Mouse (Mus musculus) E14TG2a.4 (cell line): ENCODE measurements around the gene Wdr18.

ENCODE experiments used
- H3K27me3 ChIP-seq: 2 replicates; pipeline ENCODE4 v1.6.1; 2014; ENCODE audit warnings: low read length, control low read depth; ENCODE audit not compliant: insufficient read depth
- H3K36me3 ChIP-seq: 2 replicates; pipeline ENCODE4 v1.6.1; 2014; ENCODE audit warnings: low read length, control low read depth; ENCODE audit not compliant: insufficient read depth
- H3K4me1 ChIP-seq: replicated peaks from 2 replicates; pipeline ENCODE4 v1.6.1; 2014; ENCODE audit warnings: low read depth, low read length, control low read depth
- H3K4me3 ChIP-seq: replicated peaks from 2 replicates; pipeline ENCODE4 v1.5.1; 2014; ENCODE audit warnings: mild to moderate bottlenecking, low read length
- H3K9me3 ChIP-seq: 2 replicates; pipeline ENCODE4 v1.6.1; 2014; ENCODE audit warnings: low read length, control low read depth
- CTCF ChIP-seq: conservative IDR thresholded peaks from 2 replicates; pipeline ENCODE4 v1.5.1; 2014; ENCODE audit warnings: low read length
- NANOG ChIP-seq: IDR thresholded peaks from 2 replicates; pipeline ENCODE4 v1.6.1; 2014; ENCODE audit warnings: borderline replicate concordance, low read length, mixed read lengths
- POU5F1 ChIP-seq: IDR thresholded peaks from 2 replicates; pipeline ENCODE4 v1.6.1; 2014; ENCODE audit warnings: low read length, borderline replicate concordance

Wdr18 gene

DNA sequence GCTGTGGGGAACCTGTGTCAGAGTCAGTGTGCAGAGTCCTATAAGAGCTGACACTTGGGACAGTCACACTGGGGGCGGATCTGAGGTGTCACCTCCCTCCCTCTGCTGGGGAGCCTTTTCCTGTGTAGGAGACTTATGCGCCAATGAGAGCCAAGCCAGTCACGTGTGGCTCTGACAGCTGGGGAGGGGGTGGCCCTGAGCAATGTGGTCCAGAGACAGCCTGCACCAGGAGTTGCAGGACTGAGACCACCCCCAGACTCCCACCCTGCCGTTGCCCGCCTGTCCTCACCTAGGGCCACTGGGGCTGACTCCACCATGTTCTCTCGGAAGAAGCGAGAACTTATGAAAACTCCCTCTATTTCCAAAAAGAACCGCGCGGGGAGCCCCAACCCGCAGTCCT is 56.6 kb downstream of the Wdr18 start, which contains the start of gene Arhgap45:
TSS of gene Arhgap45 (plus strand) at position 143 of the 400 bp plus-strand sequence.
- no peaks in the 10 kb centered on the region for H3K9me3 ChIP-seq
- peak within 1 kb of the TSS; percentile 58; the same call in 1 of the 2 replicates for H3K4me3 ChIP-seq
- H3K36me3 ChIP-seq = peaks cover 19% of the 10 kb centered on the region
- H3K4me1 ChIP-seq = peaks cover 96% of the 10 kb centered on the region
- no peak for TF ChIP-seq NANOG
- TF ChIP-seq POU5F1 = no peak
- no peak for TF ChIP-seq CTCF
- peaks cover 34% of the 10 kb centered on the region for H3K27me3 ChIP-seq

DNA sequence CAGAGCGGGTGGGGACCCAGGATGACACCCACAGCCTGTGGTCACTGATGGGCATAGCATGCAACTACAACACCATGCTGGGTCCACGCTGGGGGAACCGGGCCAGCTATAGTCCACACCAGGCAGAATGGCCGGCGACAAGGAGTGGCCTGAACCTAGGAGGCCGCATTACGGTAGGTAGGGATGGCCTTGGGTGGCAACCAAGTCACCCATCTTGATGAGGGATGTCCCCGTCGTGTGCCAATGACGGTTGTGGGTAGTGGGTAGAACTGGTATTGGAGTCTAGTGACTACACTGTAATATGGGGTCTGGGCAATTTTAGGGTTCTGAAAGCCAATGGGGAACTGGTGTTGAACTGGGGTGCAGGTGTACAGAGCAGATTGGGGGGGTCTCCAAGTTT is 57.0 kb downstream of the Wdr18 start:
- peaks cover 34% of the 10 kb centered on the region for H3K27me3 ChIP-seq
- H3K4me1 ChIP-seq = peaks cover 96% of the 10 kb centered on the region
- H3K36me3 ChIP-seq = peaks cover 16% of the 10 kb centered on the region
- no peak for TF ChIP-seq NANOG
- TF ChIP-seq CTCF = no peak
- no peak for TF ChIP-seq POU5F1
- no peaks in the 10 kb centered on the region for H3K9me3 ChIP-seq
- peak overlapping the region; percentile 23; the same call in 1 of the 2 replicates for H3K4me3 ChIP-seq

DNA sequence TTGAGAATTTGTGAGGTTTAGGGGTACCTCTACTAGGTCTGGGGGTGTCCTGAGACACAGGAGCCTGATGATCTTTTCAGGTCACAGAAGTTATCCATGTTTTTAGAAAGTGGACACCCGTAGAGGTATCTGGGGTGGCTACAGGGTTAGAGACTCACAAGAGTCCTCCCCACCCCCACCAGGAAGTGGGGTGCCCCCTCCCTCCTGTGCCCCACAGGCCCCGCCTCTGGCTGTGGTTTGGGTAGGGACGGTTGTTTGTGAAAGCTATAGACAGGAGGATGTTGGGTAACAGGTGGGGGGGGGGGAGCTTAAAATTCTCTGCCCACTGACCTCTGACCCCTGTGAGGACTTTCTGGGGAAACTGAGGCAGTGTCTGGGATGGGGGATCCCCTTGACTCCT is 57.4 kb downstream of the Wdr18 start:
- H3K36me3 ChIP-seq = peaks cover 16% of the 10 kb centered on the region
- TF ChIP-seq NANOG (no peak), CTCF (no peak), POU5F1 (no peak)
- peak overlapping the region; percentile 58 for H3K4me3 ChIP-seq
- H3K27me3 ChIP-seq = peaks cover 31% of the 10 kb centered on the region
- peaks cover 96% of the 10 kb centered on the region for H3K4me1 ChIP-seq
- no peaks in the 10 kb centered on the region for H3K9me3 ChIP-seq

DNA sequence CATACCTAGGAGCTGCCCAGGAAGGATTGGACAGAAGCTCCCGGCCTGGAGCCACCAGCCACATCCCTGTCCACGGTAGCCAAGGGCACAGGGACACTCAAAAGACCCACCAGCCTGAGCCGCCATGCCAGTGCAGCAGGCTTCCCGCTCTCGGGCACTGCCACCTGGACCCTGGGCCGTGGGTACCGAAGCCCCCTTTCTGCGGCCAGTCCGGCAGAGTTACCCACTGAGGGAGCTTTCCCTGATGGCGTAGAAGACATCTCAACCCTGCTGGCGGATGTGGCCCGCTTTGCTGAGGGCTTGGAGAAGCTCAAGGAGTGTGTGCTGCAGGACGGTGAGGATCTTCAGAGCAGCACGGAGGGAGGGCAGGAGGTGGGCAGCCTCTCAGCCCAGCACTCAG is 57.8 kb downstream of the Wdr18 start:
- Histone ChIP-seq H3K9me3 (no peaks in the 10 kb centered on the region), H3K4me1 (peaks cover 96% of the 10 kb centered on the region), H3K4me3 (peak overlapping the region; percentile 58), H3K36me3 (peaks cover 19% of the 10 kb centered on the region), H3K27me3 (peaks cover 31% of the 10 kb centered on the region)
- TF ChIP-seq NANOG (no peak), POU5F1 (no peak), CTCF (no peak)

DNA sequence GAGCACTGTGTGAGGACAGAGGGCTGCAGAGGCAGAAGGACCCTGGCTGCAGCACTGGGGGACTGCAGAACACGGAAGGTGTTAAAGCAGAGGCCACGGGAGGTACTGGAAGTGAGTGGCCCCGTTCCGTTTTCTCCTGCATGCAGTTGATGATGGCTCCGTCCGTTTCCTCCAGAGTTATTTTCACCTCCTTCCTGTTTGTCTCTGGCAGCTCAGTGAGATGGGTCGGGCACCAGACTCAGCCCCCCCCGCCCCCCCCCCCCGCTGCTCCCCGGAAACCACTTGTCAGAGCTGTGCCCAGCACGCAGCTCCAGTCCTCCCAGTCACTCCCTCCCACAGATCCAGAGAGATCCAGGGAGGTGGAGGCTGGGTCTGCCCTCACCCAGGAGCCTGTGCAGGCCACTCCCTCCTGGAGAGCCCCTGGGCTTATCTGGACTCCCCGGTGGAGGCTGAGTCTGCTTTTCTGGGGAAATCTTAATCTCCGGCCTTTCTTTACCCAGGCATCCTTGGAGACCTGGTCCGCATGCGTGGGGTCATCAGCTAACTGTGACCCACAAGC is 58.9 kb downstream of the Wdr18 start:
- H3K9me3 ChIP-seq = no peaks in the 10 kb centered on the region
- H3K4me1 ChIP-seq = peaks cover 96% of the 10 kb centered on the region
- TF ChIP-seq CTCF = no peak
- TF ChIP-seq POU5F1 = no peak
- TF ChIP-seq NANOG = no peak
- H3K36me3 ChIP-seq = peaks cover 20% of the 10 kb centered on the region
- H3K4me3 ChIP-seq = peak overlapping the region; percentile 72
- peaks cover 21% of the 10 kb centered on the region for H3K27me3 ChIP-seq

DNA sequence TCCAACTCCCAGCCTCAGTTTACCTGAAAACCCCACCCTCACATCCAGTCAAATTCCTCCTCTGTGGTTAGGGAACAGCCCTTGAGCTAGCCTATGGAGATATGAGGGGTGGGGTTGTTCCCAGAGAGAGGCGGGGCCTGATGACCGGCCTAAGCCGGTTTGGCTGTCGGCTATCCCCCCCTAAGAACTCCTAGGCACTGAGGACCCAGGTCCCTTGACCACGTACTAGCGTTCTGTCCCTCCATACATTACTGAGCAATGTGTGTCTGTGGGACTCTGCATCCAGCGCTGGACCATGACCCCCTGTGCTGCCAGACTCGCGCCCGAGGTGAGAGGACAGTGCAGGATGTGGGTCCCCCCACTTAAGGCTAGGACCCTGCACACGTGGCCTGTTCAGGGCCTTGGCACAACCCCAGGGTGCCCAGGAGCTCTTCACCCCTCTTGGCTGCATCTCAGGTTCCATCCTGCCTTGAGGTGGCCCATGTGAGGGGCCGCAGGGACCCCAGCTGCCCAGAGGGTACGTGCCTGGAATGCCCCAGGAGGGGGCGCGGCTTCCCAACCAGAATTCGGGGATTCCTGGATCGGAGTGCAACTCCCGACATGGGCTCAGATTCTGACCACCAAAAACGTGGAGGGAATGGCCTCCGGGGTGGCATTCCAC is 59.6 kb downstream of the Wdr18 start:
- Histone ChIP-seq H3K4me3 (peak overlapping the region; percentile 72), H3K36me3 (peaks cover 20% of the 10 kb centered on the region), H3K4me1 (peaks cover 96% of the 10 kb centered on the region), H3K9me3 (no peaks in the 10 kb centered on the region), H3K27me3 (peaks cover 13% of the 10 kb centered on the region)
- TF ChIP-seq NANOG (no peak), POU5F1 (no peak), CTCF (no peak; the same call in 1 of the 2 replicates)
